Mouse (Mus musculus) liver, embryonic 13.5 days (tissue): ENCODE results near the gene Vmn1r115. TPM values are rescaled to one million over a fixed set of nuclear protein-coding genes. Genes with fewer than 3 reads are reported as not detected.
"Not testable (repeated sequence)": the region's sequence is repeated elsewhere in the genome, so short reads cannot be mapped to it uniquely, and the experiment has no call there.

ENCODE experiments used
- ATAC-seq: fragments of 200-750 bp; cut with Nextera tagmentation; 2 replicates; pipeline ENCODE4 v1.8.0; 2017; ENCODE audit warnings: low read depth, mild to moderate bottlenecking, moderate number of reproducible peaks, moderate library complexity
- DNase-seq: peaks from one replicate; pipeline ENCODE4 v3.0.0; 2022
- H3K27ac ChIP-seq: fragments of 300-500 bp; sonication (generic); 2 replicates; pipeline ENCODE4 v1.5.1; 2015; ENCODE audit warnings: moderate library complexity, mild to moderate bottlenecking, inconsistent platforms
- H3K27me3 ChIP-seq: fragments of 300-500 bp; sonication (generic); 2 replicates; pipeline ENCODE4 v1.6.1; 2015; ENCODE audit warnings: mild to moderate bottlenecking, inconsistent platforms
- H3K36me3 ChIP-seq: fragments of 300-500 bp; sonication (generic); 2 replicates; pipeline ENCODE4 v1.6.1; 2015; ENCODE audit warnings: mild to moderate bottlenecking, inconsistent platforms
- H3K4me1 ChIP-seq: fragments of 300-500 bp; sonication (generic); replicated peaks from 2 replicates; pipeline ENCODE4 v1.6.1; 2015; ENCODE audit warnings: inconsistent platforms
- H3K4me2 ChIP-seq: fragments of 300-500 bp; sonication (generic); 2 replicates; pipeline ENCODE4 v1.6.1; 2015; ENCODE audit warnings: inconsistent platforms, mild to moderate bottlenecking, moderate library complexity
- H3K4me3 ChIP-seq: fragments of 300-500 bp; sonication (generic); replicated peaks from 2 replicates; pipeline ENCODE4 v1.5.1; 2015; ENCODE audit warnings: mild to moderate bottlenecking, inconsistent platforms
- H3K9ac ChIP-seq: fragments of 300-500 bp; sonication (generic); 2 replicates; pipeline ENCODE4 v1.6.1; 2015; ENCODE audit warnings: mild to moderate bottlenecking, inconsistent platforms
- H3K9me3 ChIP-seq: fragments of 300-500 bp; sonication (generic); replicated peaks from 2 replicates; pipeline ENCODE4 v1.6.1; 2016; ENCODE audit warnings: inconsistent platforms
- WGBS: fragments of 180-500 bp; shearing (Covaris S2); methylation state at CpG from one replicate; pipeline ENCODE4 v1.1.7; 2015; ENCODE audit not compliant: insufficient replicate concordance; 5-methylcytosine and 5-hydroxymethylcytosine counted together
- polyA plus RNA-seq: library from polyadenylated mRNA; unstranded; fragments of >200 nt; fragmentation: Nextera tagmentation; extraction: Ambion mirVana; gene quantifications from 2 replicates; pipeline ENCODE4 v1.2.1, GENCODE M21; 2015

Gene Vmn1r115
- polyA plus RNA-seq: not detected in 2 replicates

- WGBS: 69% methylated on average over 1 of the region's 3 CpGs
- not testable (repeated sequence) for H3K36me3 ChIP-seq, H3K9ac ChIP-seq, H3K9me3 ChIP-seq, H3K27ac ChIP-seq, H3K27me3 ChIP-seq, DNase-seq, H3K4me2 ChIP-seq, ATAC-seq, H3K4me1 ChIP-seq, H3K4me3 ChIP-seq
These were observed at the start of gene Vmn1r115 for GRCm38 (mm10) chr7:20844885-20845284. TSS of gene Vmn1r115 (minus strand) at chr7:20844985.

GRCm38 (mm10) chr7:20884021-20884420 is 39.2 kb upstream of the Vmn1r115 start, which contains the start of gene Vmn1r117:
TSS of gene Vmn1r117 (minus strand) at chr7:20884121.
- H3K4me2 ChIP-seq, ATAC-seq, H3K4me3 ChIP-seq, DNase-seq, H3K27me3 ChIP-seq, H3K36me3 ChIP-seq, H3K9ac ChIP-seq, H3K4me1 ChIP-seq, H3K27ac ChIP-seq, H3K9me3 ChIP-seq: not testable (repeated sequence)
- no CpG with 5 or more reads among the region's 2 CpGs for WGBS

GRCm38 (mm10) chr7:20871956-20872355 is 27.2 kb upstream of the Vmn1r115 start, which contains the start of gene Vmn1r116:
TSS of gene Vmn1r116 (plus strand) at chr7:20872256.
- H3K36me3 ChIP-seq, H3K9me3 ChIP-seq, ATAC-seq, H3K4me1 ChIP-seq, H3K27ac ChIP-seq, H3K9ac ChIP-seq, H3K4me2 ChIP-seq, H3K27me3 ChIP-seq, DNase-seq, H3K4me3 ChIP-seq: not testable (repeated sequence)
- WGBS: 45% methylated on average over 3 of the region's 3 CpGs

GRCm38 (mm10) chr7:20812086-20812485 is 32.7 kb downstream of the Vmn1r115 start, which contains the start of gene Vmn1r114:
TSS of gene Vmn1r114 (minus strand) at chr7:20812186.
- not testable (repeated sequence) for H3K4me1 ChIP-seq, H3K4me3 ChIP-seq, DNase-seq, H3K27ac ChIP-seq, H3K27me3 ChIP-seq, ATAC-seq, H3K36me3 ChIP-seq, H3K9me3 ChIP-seq, H3K9ac ChIP-seq, H3K4me2 ChIP-seq
- whole genome bisulfite sequencing: no CpG with 5 or more reads among the region's 5 CpGs

Other genes starting within 250 kb of the Vmn1r115 start
- gene Gm4513, start 246.0 kb downstream of the Vmn1r115 start, polyA plus RNA-seq: not detected in 2 replicates
- gene Vmn1r107, start 176.1 kb downstream of the Vmn1r115 start, polyA plus RNA-seq: not detected in 2 replicates
- gene Vmn1r111, start 141.8 kb downstream of the Vmn1r115 start, polyA plus RNA-seq: not detected in 2 replicates
- gene Gm10668, start 114.4 kb downstream of the Vmn1r115 start, polyA plus RNA-seq: not detected in 2 replicates
- gene Vmn1r112, start 73.8 kb downstream of the Vmn1r115 start, polyA plus RNA-seq: not detected in 2 replicates
- not detected in 2 replicates for gene Vmn1r113, start 57.7 kb downstream of the Vmn1r115 start, polyA plus RNA-seq
- not detected in 2 replicates for gene Vmn1r114, start 32.8 kb downstream of the Vmn1r115 start, polyA plus RNA-seq
- gene Vmn1r116, start 27.3 kb upstream of the Vmn1r115 start, polyA plus RNA-seq: not detected in 2 replicates
- gene Vmn1r117, start 39.1 kb upstream of the Vmn1r115 start, polyA plus RNA-seq: not detected in 2 replicates
- not detected in 2 replicates for gene Vmn1r118, start 67.4 kb upstream of the Vmn1r115 start, polyA plus RNA-seq
- gene Vmn1r119, start 167.5 kb upstream of the Vmn1r115 start, polyA plus RNA-seq: not detected in 2 replicates
- gene Vmn1r120, start 208.8 kb upstream of the Vmn1r115 start, polyA plus RNA-seq: not detected in 2 replicates